Comparison of ENCODE assay signal across 11 mouse cellular contexts in genomic region chr12:3889875-3890635, GRCm38 (mm10).
A peak's percentile ranks its signal among the peaks of the same experiment; 100 is the strongest.
DNase-seq lines count a peak whose midpoint lies in the region; ATAC-seq and TF ChIP-seq lines count a peak whose summit lies in the region.
"Had no signal": no experiment of that assay in that cellular context is flagged by ENCODE, and none has a peak within 500 bp of the region (broad histone marks: within the 10 kb centered on the region; RNA-seq: fewer than 3 reads in every experiment).

No protein-coding gene starts in this region.

- no peak overlapping the region for H3K27ac ChIP-seq in gastrocnemius, adult 2 months
- no peak overlapping the region for H3K27ac ChIP-seq in lung, embryonic 14.5 days (ENCODE audit: low read depth)
- no peak overlapping the region for H3K27ac ChIP-seq in thymus, adult 2 months (ENCODE audit: control insufficient read depth, insufficient read depth, low read length)

- H3K4me1 ChIP-seq in lung, embryonic 14.5 days (ENCODE audit: insufficient read depth): peaks cover 47% of the 10 kb centered on the region
- H3K4me1 ChIP-seq in thymus, adult 2 months (replicated peaks; ENCODE audit: control insufficient read depth, insufficient read depth, low read length): peaks cover 27% of the 10 kb centered on the region

- intact Hi-C loops in gastrocnemius, adult 2 months (cut with DNase I): no loop called here
- intact Hi-C loops in gastrocnemius, postnatal 14 days (cut with DNase I; ENCODE audit: low total_unique reads): no loop called here
- intact Hi-C loops in gastrocnemius, postnatal 36 days (cut with DNase I): no loop called here

- no peak for ATAC-seq in lung, embryonic 14.5 days (ENCODE audit: insufficient read depth)

- WGBS in lung, embryonic 14.5 days: 39% methylated on average over 7 of the region's 7 CpGs
- WGBS in thymus, adult 2 months: 50% methylated on average over 7 of the region's 7 CpGs

- TF ChIP-seq POLR2A in thymus, adult 2 months (IDR thresholded peaks at IDR 0.05; ENCODE audit: control insufficient read depth, extremely low read depth, insufficient read depth, low read length, poor library complexity): no peak

- TF ChIP-seq CTCF in gastrocnemius, adult 2 months (IDR thresholded peaks at IDR 0.05): no peak
- TF ChIP-seq CTCF in lung, embryonic 14.5 days (IDR thresholded peaks at IDR 0.05; ENCODE audit: low read depth): no peak
- TF ChIP-seq CTCF in thymus, adult 2 months (IDR thresholded peaks at IDR 0.05; ENCODE audit: borderline replicate concordance, control insufficient read depth, extremely low read depth, insufficient read depth, low read length, poor library complexity): no peak

- DNase-seq in gastrocnemius, adult 2 months: peak; percentile 63
- DNase-seq in gastrocnemius, postnatal 14 days: no peak
- no peak for DNase-seq in lung, embryonic 14.5 days
- DNase-seq in lung, postnatal 10 days: no peak
- peak; percentile 90 to 92 for DNase-seq in cerebellum, postnatal 10 days
- DNase-seq in retina, postnatal 1 day: peak; percentile 55
- DNase-seq in gastrocnemius, postnatal 36 days: no peak
- DNase-seq in thymus, adult 2 months: no peak

- no peaks in the 10 kb centered on the region for H3K27me3 ChIP-seq in lung, embryonic 14.5 days (ENCODE audit: insufficient read depth, low read length)
- H3K27me3 ChIP-seq in thymus, adult 2 months (ENCODE audit: control insufficient read depth, insufficient read depth, low read length): no peaks in the 10 kb centered on the region
- H3K27me3 ChIP-seq: CH12.LX; hindbrain, embryonic 15.5 days; neural tube, embryonic 13.5 days had no signal

- no peaks in the 10 kb centered on the region for H3K9me3 ChIP-seq in lung, embryonic 14.5 days (ENCODE audit: low read depth, low read length)
- H3K9me3 ChIP-seq: hindbrain, embryonic 15.5 days; neural tube, embryonic 13.5 days had no signal

- no peak overlapping the region for H3K4me3 ChIP-seq in gastrocnemius, adult 2 months
- H3K4me3 ChIP-seq in lung, embryonic 14.5 days (ENCODE audit: low read depth, low read length): no peak overlapping the region
- no peak overlapping the region for H3K4me3 ChIP-seq in thymus, adult 2 months (ENCODE audit: control insufficient read depth, insufficient read depth, low read length)

- peak overlapping the region; percentile 86; the same call in 1 of the 2 replicates for H3K4me2 ChIP-seq in lung, embryonic 14.5 days

- H3K36me3 ChIP-seq in lung, embryonic 14.5 days (ENCODE audit: insufficient read depth): peaks cover 34% of the 10 kb centered on the region; the same call in 1 of the 2 replicates
- H3K36me3 ChIP-seq in thymus, adult 2 months (ENCODE audit: control insufficient read depth, insufficient read depth, low read length): no peaks in the 10 kb centered on the region
- H3K36me3 ChIP-seq: hindbrain, embryonic 15.5 days had no signal

- H3K9ac ChIP-seq in lung, embryonic 14.5 days: no peak overlapping the region
- H3K9ac ChIP-seq: hindbrain, embryonic 15.5 days had no signal

Comparison
In these comparisons a context has a peak if more than half of its experiments do, and no peak if none do; other contexts are left out.
1. DNase-seq: peak in gastrocnemius, adult 2 months (single experiment), cerebellum, postnatal 10 days (2 of 2) and retina, postnatal 1 day (single experiment); none in gastrocnemius, postnatal 14 days (single experiment), lung, embryonic 14.5 days (single experiment), lung, postnatal 10 days (single experiment), gastrocnemius, postnatal 36 days (0 of 2) and thymus, adult 2 months (single experiment).